Mouse (Mus musculus) heart, embryonic 12.5 days (tissue): ENCODE results near the gene Tns3. TPM values are rescaled to one million over a fixed set of nuclear protein-coding genes. Genes with fewer than 3 reads are reported as not detected.

ENCODE experiments used
- ATAC-seq: fragments of 200-750 bp; cut with Nextera tagmentation; 2 replicates; pipeline ENCODE4 v1.8.0; 2017; ENCODE audit warnings: moderate TSS enrichment, moderate library complexity; ENCODE audit not compliant: insufficient number of reproducible peaks, low FRiP score
- H3K27ac ChIP-seq: fragments of 300-500 bp; sonication (generic); 2 replicates; pipeline ENCODE4 v1.5.1; 2016; ENCODE audit warnings: mild to moderate bottlenecking, moderate library complexity; ENCODE audit not compliant: poor library complexity, severe bottlenecking
- H3K27me3 ChIP-seq: fragments of 300-500 bp; sonication (generic); replicated peaks from 2 replicates; pipeline ENCODE4 v1.6.1; 2016; ENCODE audit warnings: mild to moderate bottlenecking, moderate library complexity
- H3K36me3 ChIP-seq: fragments of 300-500 bp; sonication (generic); 2 replicates; pipeline ENCODE4 v1.6.1; 2016; ENCODE audit warnings: mild to moderate bottlenecking, moderate library complexity
- H3K4me1 ChIP-seq: fragments of 300-500 bp; sonication (generic); replicated peaks from 2 replicates; pipeline ENCODE4 v1.6.1; 2016; ENCODE audit warnings: mild to moderate bottlenecking
- H3K4me2 ChIP-seq: fragments of 300-500 bp; sonication (generic); 2 replicates; pipeline ENCODE4 v1.6.1; 2016; ENCODE audit warnings: mild to moderate bottlenecking, moderate library complexity
- H3K4me3 ChIP-seq: fragments of 300-500 bp; sonication (generic); 2 replicates; pipeline ENCODE4 v1.5.1; 2016; ENCODE audit warnings: mild to moderate bottlenecking
- H3K9ac ChIP-seq: fragments of 300-500 bp; sonication (generic); 2 replicates; pipeline ENCODE4 v1.6.1; 2016; ENCODE audit warnings: mild to moderate bottlenecking, moderate library complexity
- H3K9me3 ChIP-seq: fragments of 300-500 bp; sonication (generic); replicated peaks from 2 replicates; pipeline ENCODE4 v1.6.1; 2016; ENCODE audit warnings: mild to moderate bottlenecking, moderate library complexity
- WGBS: fragments of 180-500 bp; shearing (Covaris S2); methylation state at CpG from one replicate; pipeline ENCODE4 v1.1.7; 2016; 5-methylcytosine and 5-hydroxymethylcytosine counted together
- polyA plus RNA-seq: library from polyadenylated mRNA; unstranded; fragments of >200 nt; fragmentation: Nextera tagmentation; extraction: Ambion mirVana; gene quantifications from 2 replicates; pipeline ENCODE4 v1.2.1, GENCODE M21; 2016

Tns3 gene
- polyA plus RNA-seq, 1 experiment from 2014 or later = 16.7 TPM

DNA sequence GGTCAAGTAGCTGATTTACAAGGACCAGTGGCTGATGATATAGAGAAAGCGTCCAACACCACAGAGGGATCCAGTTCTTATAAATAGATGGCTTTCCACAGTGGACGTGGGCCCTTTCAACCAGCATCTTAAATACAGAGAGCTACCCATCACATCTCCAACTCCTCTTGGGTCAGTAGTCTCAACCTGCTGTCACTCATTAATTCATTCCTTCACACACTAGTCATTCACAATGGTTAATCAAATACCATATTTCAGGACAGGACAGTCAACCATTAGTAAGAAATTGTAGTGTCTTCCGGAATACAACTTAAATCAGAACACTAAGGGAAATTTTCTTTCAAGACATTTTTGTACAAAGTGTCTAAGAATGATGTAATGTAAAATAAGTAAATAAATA is 76.4 kb downstream of the Tns3 start:
- 85% methylated on average over 3 of the region's 3 CpGs for WGBS
- H3K9me3 ChIP-seq = no peaks in the 10 kb centered on the region
- ATAC-seq = no peak
- no peak overlapping the region for H3K27ac ChIP-seq
- no peak overlapping the region for H3K4me3 ChIP-seq
- H3K9ac ChIP-seq = no peak overlapping the region
- H3K4me2 ChIP-seq = no peak overlapping the region
- peaks cover 70% of the 10 kb centered on the region for H3K4me1 ChIP-seq
- no peaks in the 10 kb centered on the region for H3K27me3 ChIP-seq
- H3K36me3 ChIP-seq = peaks cover 3% of the 10 kb centered on the region; the same call in 1 of the 2 replicates

DNA sequence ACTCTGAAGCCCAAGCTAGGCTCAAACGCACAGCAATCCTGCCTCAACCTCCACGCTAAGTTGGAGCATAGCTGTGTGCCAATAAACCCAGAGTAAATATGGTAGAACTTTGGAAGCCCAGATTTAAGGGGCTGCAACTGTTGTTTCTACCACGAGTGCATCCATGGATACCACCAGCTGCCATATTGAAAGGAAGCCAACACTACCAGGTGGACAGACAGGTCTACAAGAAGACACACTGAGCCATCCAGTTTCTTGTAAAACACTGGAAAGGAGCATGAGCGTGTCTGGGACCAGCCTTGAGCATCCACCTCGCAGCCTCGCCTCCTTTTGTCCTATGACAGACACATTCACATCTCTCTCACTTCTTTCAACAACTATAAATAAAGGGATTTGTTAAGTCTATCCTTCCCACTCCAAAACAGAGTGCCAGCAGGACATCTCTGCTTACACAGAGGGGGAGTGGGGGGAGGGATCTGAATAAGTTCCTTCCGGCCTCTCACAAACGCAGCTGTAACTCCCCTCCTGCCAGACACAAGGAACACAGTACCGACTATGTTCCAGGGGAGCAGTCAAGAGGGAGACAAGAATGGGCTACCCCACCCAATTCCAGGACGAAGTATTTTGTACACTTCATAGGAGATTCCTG is 77.2 kb downstream of the Tns3 start:
- Histone ChIP-seq H3K4me2 (no peak overlapping the region), H3K9me3 (no peaks in the 10 kb centered on the region), H3K27ac (no peak overlapping the region), H3K9ac (no peak overlapping the region), H3K4me1 (peaks cover 78% of the 10 kb centered on the region), H3K27me3 (no peaks in the 10 kb centered on the region), H3K36me3 (peaks cover 3% of the 10 kb centered on the region; the same call in 1 of the 2 replicates), H3K4me3 (no peak overlapping the region)
- no peak for ATAC-seq
- 68% methylated on average over 10 of the region's 10 CpGs for whole genome bisulfite sequencing

DNA sequence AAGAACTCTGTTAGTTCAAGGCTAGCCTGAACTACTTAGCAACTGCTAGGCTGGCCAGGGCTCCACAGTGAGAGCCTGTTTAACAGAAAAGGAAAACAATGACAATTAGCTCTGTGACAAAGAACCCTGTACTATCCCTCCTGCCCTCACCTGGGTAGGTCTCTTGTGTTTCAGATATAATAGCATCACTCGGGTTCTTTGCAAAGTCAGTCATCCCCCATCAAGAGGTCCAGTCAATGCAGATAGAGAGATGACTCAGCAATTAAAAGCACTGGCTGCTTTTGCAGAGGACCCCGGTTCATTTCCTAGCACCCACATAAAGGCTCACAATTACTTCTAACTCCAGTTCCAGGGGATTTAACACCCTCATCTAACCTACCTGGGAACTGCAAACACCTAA is 78.0 kb downstream of the Tns3 start:
- WGBS = 73% methylated on average over 2 of the region's 2 CpGs
- Histone ChIP-seq H3K4me2 (no peak overlapping the region), H3K4me1 (peaks cover 78% of the 10 kb centered on the region), H3K27ac (no peak overlapping the region), H3K4me3 (no peak overlapping the region), H3K9ac (no peak overlapping the region), H3K9me3 (no peaks in the 10 kb centered on the region), H3K27me3 (no peaks in the 10 kb centered on the region), H3K36me3 (peaks cover 3% of the 10 kb centered on the region; the same call in 1 of the 2 replicates)
- no peak for ATAC-seq

DNA sequence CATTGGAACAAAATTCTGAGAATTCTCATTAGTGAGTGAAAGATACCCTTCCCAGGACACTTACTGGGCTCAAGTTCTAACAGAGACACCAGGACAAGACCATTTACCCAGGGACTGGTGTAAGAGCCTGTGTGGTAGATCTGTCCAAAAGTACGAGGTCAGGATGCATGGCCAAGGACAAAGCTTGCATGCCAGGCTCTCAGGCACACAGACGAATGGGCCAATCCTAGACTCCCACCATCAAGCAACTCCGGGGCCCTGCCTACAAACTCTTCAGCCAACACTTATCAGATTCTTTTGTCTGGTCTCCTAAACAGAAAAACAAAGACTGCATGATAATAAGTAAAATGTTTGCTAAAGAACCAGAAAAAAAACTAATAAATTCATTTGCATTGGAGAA is 78.6 kb downstream of the Tns3 start:
- no peaks in the 10 kb centered on the region for H3K27me3 ChIP-seq
- 50% methylated on average over 3 of the region's 3 CpGs for WGBS
- no peak overlapping the region for H3K9ac ChIP-seq
- ATAC-seq = no peak
- H3K36me3 ChIP-seq = peaks cover 3% of the 10 kb centered on the region; the same call in 1 of the 2 replicates
- H3K9me3 ChIP-seq = no peaks in the 10 kb centered on the region
- no peak overlapping the region for H3K4me2 ChIP-seq
- H3K4me3 ChIP-seq = no peak overlapping the region
- H3K27ac ChIP-seq = peak overlapping the region; percentile 45; the same call in 1 of the 2 replicates
- peaks cover 73% of the 10 kb centered on the region for H3K4me1 ChIP-seq

DNA sequence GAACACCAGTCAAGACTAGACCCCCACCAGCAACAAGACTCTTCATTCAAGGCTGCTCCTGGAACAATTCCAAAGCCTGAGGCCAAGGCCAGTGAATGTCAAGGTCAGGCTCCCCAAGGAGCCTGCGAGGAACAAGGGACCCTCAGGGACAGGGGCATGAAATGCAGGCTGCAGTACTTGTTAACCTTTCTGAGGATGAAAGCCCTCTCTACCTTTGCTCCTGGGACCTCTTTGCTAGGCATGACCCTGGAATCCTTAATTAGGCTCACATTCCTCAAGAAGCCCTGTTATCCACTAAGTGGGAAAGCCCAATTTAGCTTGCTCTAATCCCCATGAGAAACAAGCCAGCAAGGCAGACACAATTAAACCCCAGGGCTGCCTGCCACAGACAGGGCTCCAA is 79.4 kb downstream of the Tns3 start:
- Histone ChIP-seq H3K9me3 (no peaks in the 10 kb centered on the region), H3K4me2 (no peak overlapping the region), H3K27ac (peak overlapping the region; percentile 45), H3K9ac (0 out of 2 replicates have a peak overlapping the region, but pooled peaks have one; percentile 11), H3K36me3 (no peaks in the 10 kb centered on the region), H3K4me1 (peaks cover 77% of the 10 kb centered on the region), H3K27me3 (no peaks in the 10 kb centered on the region), H3K4me3 (no peak overlapping the region)
- 44% methylated on average over 1 of the region's 1 CpGs for WGBS
- ATAC-seq = no peak

DNA sequence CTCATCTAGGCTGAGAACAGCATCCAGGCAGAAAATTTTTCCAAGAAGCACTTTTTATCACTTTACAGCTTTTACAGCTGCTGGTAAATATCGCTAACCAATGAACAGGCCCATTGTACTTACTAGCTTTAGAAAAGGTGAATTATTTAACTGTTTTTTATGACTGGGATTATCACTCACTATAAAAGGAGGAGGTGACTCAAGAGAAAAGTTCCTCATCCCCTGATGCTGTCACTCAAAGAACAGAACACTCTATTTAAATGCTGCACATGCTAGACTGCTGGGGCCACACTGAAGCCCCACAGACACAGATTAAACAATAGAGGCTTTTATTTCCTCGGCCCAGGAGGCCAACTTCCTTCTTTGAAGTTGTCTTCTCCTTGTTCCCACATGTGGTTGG is 80.0 kb downstream of the Tns3 start:
- Histone ChIP-seq H3K4me3 (no peak overlapping the region), H3K4me2 (no peak overlapping the region), H3K27ac (no peak overlapping the region; the same call in 1 of the 2 replicates), H3K9ac (no peak overlapping the region), H3K36me3 (no peaks in the 10 kb centered on the region), H3K27me3 (no peaks in the 10 kb centered on the region), H3K4me1 (peaks cover 77% of the 10 kb centered on the region), H3K9me3 (no peaks in the 10 kb centered on the region)
- ATAC-seq = no peak
- 63% methylated on average over 2 of the region's 2 CpGs for WGBS

DNA sequence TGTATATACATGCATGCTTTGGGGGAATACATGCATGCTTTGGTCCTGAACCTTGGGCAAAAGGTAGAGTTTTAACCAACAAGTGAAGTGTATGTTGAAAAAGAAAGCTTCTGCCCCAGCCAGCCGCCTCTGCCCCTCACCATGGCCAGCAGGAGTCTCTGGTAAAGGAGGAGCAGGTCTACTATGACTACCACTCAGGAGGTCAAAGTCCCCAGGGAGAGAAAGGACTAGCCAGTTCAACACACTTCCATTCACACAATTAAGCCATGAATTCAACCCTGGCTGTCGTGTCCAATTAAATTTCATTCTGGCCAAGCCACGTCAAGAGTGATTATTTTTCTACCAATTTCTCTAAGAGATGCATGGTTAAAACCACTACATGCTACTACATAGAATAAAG is 81.2 kb downstream of the Tns3 start:
- Histone ChIP-seq H3K4me2 (no peak overlapping the region), H3K4me3 (no peak overlapping the region), H3K9ac (no peak overlapping the region), H3K27ac (no peak overlapping the region), H3K9me3 (no peaks in the 10 kb centered on the region), H3K4me1 (peaks cover 84% of the 10 kb centered on the region), H3K36me3 (no peaks in the 10 kb centered on the region), H3K27me3 (no peaks in the 10 kb centered on the region)
- ATAC-seq = no peak
- WGBS = 84% methylated on average over 3 of the region's 3 CpGs

DNA sequence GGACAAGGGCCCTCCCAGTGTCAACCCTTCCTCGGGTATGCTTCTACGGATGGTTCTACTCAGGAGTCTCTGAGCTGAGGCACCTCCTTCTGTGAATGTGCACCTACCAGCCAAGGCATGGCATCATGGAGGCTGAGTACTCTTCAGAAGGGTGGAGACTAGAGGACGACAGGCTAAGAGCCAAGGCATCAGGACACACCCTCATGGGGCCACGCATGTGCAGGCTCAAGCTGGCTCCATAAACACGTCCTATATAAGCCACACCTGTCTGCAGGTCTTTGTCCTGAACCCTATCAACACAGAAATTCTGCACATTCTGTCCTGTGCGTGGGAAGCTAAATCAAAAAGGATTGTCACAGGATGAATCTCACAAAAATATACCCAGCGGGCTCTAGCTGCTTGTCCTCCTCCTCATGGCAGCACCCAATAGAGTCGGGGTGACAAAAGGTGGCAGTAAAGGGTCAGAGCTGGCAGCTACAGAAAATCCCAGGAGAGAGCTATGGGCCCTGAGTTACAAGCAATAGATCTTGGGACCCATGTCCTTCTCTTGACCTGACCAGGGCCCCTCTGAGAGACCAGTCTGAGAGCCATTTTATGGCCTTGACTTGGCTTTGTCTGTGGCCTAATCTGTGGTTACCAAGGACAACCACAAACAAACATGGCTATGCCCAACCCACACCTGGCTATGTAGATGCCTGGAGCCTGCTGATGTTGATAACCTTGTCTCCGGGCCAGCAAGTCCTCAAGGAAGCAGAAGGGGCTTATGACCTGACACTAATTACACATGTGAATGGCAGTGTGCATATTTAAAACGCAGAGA is 82.0 kb downstream of the Tns3 start:
- H3K4me1 ChIP-seq = peaks cover 86% of the 10 kb centered on the region
- no peak overlapping the region for H3K4me2 ChIP-seq
- no peak overlapping the region for H3K27ac ChIP-seq
- no peak overlapping the region for H3K4me3 ChIP-seq
- no peaks in the 10 kb centered on the region for H3K27me3 ChIP-seq
- H3K36me3 ChIP-seq = no peaks in the 10 kb centered on the region
- H3K9ac ChIP-seq = no peak overlapping the region
- H3K9me3 ChIP-seq = no peaks in the 10 kb centered on the region
- 72% methylated on average over 10 of the region's 10 CpGs for WGBS
- ATAC-seq = no peak

DNA sequence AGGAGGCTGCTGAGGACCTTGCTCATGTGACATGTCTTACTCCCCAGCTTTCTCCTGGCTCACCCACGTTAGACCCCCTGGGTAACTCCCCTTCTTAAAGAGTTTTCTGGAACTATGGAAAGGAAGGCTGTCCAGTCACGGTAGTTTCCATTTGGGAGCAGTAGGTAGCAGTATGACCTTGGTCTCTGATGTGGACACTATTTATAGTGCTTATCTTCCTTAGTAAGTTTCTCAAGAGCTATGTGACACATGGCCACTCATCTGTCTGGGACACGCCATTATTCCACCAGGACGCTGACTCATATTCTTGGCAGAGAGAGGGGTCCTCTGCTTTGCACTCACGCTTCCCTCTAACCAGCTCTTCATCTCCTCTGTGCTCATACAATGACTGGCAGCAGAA is 84.5 kb downstream of the Tns3 start:
- ATAC-seq = peak; percentile 77
- Histone ChIP-seq H3K4me1 (peaks cover 86% of the 10 kb centered on the region), H3K27me3 (no peaks in the 10 kb centered on the region), H3K9me3 (no peaks in the 10 kb centered on the region), H3K36me3 (no peaks in the 10 kb centered on the region), H3K4me3 (no peak overlapping the region), H3K9ac (no peak overlapping the region), H3K4me2 (peak overlapping the region; percentile 44), H3K27ac (peak overlapping the region; percentile 83)
- 15% methylated on average over 5 of the region's 5 CpGs for WGBS

DNA sequence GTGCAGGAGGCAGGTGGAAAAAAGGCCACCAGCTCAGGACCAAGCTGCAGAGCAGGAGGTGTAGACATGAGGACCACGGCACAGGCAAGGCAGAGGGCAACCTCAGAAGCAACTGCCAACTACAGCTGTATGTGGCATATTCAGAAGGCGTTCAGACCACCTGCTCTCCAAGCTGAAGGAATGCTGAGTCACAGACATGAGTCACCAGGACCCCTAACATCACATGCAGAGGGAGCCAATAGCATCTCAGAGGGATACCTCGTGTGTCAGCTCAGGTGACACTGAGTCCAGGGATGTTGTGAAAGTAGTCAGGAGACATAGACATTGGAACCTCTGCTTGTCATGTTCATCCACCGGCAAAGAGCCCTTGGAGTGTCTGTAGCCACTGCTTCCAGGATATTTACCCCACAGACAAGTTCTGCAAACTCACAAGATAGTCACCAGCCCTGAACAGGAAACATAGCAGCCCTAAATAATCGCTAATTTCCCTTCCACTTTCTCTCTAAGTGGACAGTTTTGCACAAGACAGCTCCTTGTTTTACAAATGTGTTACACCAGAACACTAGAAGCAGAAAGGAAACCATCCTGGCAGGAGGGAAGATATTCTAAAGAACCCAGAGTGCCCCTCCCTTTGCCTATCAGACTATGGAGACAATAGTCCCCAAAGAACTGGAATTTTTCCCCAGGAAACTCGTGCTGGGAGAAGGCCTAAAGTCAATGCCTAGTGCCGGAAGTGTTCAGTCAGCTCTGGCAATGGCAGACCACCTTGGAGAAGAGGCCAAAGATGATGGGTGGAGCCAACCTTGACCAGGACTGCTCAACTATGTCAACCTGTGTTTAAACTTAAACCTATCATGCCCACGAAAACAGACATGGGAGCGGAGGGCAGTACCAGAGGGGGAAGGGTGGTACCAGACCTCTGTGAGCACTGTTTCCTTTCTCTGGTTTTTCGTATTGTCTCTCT is 88.8 kb downstream of the Tns3 start:
- no peak for ATAC-seq
- Histone ChIP-seq H3K4me2 (no peak overlapping the region), H3K9ac (no peak overlapping the region), H3K27ac (peak overlapping the region; percentile 28; the same call in 1 of the 2 replicates), H3K9me3 (no peaks in the 10 kb centered on the region), H3K36me3 (no peaks in the 10 kb centered on the region), H3K4me1 (peaks cover 73% of the 10 kb centered on the region), H3K27me3 (no peaks in the 10 kb centered on the region), H3K4me3 (no peak overlapping the region)
- 69% methylated on average over 10 of the region's 10 CpGs for WGBS

DNA sequence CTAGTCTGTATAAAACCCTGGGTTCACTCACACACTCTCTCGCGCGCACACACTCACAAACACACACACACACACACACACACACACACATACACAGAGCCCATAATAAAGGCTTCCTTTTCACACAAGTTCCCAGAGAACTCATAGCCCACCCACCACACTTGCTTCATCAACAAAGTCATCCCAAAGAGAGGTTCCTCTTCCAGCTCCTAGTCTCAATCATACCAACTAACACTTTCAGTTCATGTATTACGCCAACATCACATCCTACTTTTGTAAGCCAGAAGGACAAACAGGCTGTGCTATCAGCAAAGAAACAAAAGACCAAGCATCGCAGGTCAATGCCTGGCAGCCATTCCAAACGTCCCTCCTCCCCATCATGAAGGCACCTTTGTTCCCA is 89.8 kb downstream of the Tns3 start:
- Histone ChIP-seq H3K4me1 (peaks cover 64% of the 10 kb centered on the region), H3K36me3 (no peaks in the 10 kb centered on the region), H3K9me3 (no peaks in the 10 kb centered on the region), H3K4me3 (no peak overlapping the region), H3K9ac (no peak overlapping the region), H3K4me2 (no peak overlapping the region), H3K27me3 (no peaks in the 10 kb centered on the region), H3K27ac (no peak overlapping the region)
- 76% methylated on average over 6 of the region's 6 CpGs for WGBS
- ATAC-seq = no peak
